Mouse (Mus musculus) adrenal gland, adult 2 months (tissue): Measurements from ENCODE around the gene Cacul1. TPM values are rescaled to one million over a fixed set of nuclear protein-coding genes. Genes with fewer than 3 reads are reported as not detected.
"Not testable (repeated sequence)": the region's sequence is repeated elsewhere in the genome, so short reads cannot be mapped to it uniquely, and the experiment has no call there.

Experiments
- DNase-seq: peaks from one replicate; pipeline ENCODE4 v3.0.0; 2021
- long read RNA-seq: library from polyadenylated mRNA; stranded (forward); transcript quantifications from one replicate; pipeline ENCODE4 v2.0.0, GENCODE M21; 2021
- polyA plus RNA-seq: library from polyadenylated mRNA; depleted of rRNA; stranded (reverse); fragments of >200 nt; gene quantifications from 2 replicates; pipeline ENCODE4 v1.2.3, GENCODE M21; 2012; rRNA removed
- total RNA-seq, 2 experiments: library from RNA; stranded (reverse); gene quantifications; 2 replicates each; pipeline ENCODE4 v1.2.3; 2021

Gene Cacul1
- 10 to 100 TPM; 37.0 to 48.0 TPM for total RNA-seq
- polyA plus RNA-seq: 21.5 and 23.2 TPM in 2 replicates
- long read RNA-seq, full-length matches to known transcripts: 7 of 13 reads
- long read RNA-seq, partial matches to known transcripts: 0 of 13 reads
- long read RNA-seq, other reads (novel, unspliced or antisense): 6 of 13 reads

GRCm38 (mm10) chr19:60580582-60581339, at the start of gene Cacul1:
TSS of gene Cacul1 (minus strand) at chr19:60581025.
- peak; percentile 98 for DNase-seq

GRCm38 (mm10) chr19:60619420-60619819, 38.6 kb upstream of the Cacul1 start:
- DNase-seq: no peak

- DNase-seq: no peak
These were observed 36.2 kb upstream of the Cacul1 start for GRCm38 (mm10) chr19:60617007-60617406.

GRCm38 (mm10) chr19:60615470-60616200, 34.8 kb upstream of the Cacul1 start:
- peak; percentile 17 for DNase-seq

- peak; percentile 12 for DNase-seq
These were observed 30.8 kb upstream of the Cacul1 start for GRCm38 (mm10) chr19:60611525-60612215.

- DNase-seq: peak; percentile 43
These were observed 27.9 kb upstream of the Cacul1 start for GRCm38 (mm10) chr19:60608766-60609165.

- DNase-seq: no peak
These were observed 22.8 kb upstream of the Cacul1 start for GRCm38 (mm10) chr19:60603586-60603985.

- not testable (repeated sequence) for DNase-seq
These were observed 21.2 kb upstream of the Cacul1 start for GRCm38 (mm10) chr19:60602066-60602465.

- DNase-seq: no peak
These were observed 17.3 kb upstream of the Cacul1 start for GRCm38 (mm10) chr19:60598025-60598697.

- DNase-seq: no peak
These were observed 8.8 kb upstream of the Cacul1 start for GRCm38 (mm10) chr19:60589646-60590045.

GRCm38 (mm10) chr19:60586652-60587051, 5.8 kb upstream of the Cacul1 start:
- no peak for DNase-seq

- DNase-seq: no peak
These were observed 2.4 kb upstream of the Cacul1 start for GRCm38 (mm10) chr19:60583201-60583600.

GRCm38 (mm10) chr19:60581377-60582290, 809 bp upstream of the Cacul1 start:
- DNase-seq: no peak

GRCm38 (mm10) chr19:60579771-60580581, 849 bp downstream of the Cacul1 start:
- peak; percentile 9 for DNase-seq

- DNase-seq: no peak
These were observed 4.1 kb downstream of the Cacul1 start for GRCm38 (mm10) chr19:60576741-60577140.

GRCm38 (mm10) chr19:60560497-60560896, 20.3 kb downstream of the Cacul1 start:
- DNase-seq: no peak

GRCm38 (mm10) chr19:60554866-60555438, 25.9 kb downstream of the Cacul1 start:
- DNase-seq: peak; percentile 72

- peak; percentile 49 for DNase-seq
These were observed 27.3 kb downstream of the Cacul1 start for GRCm38 (mm10) chr19:60553501-60553900.

- no peak for DNase-seq
These were observed 37.5 kb downstream of the Cacul1 start for GRCm38 (mm10) chr19:60543302-60543701.
